Mouse (Mus musculus) left cerebral cortex, postnatal 25 days (tissue): ENCODE data around the gene Slc4a4. TPM values are rescaled to one million over a fixed set of nuclear protein-coding genes. Genes with fewer than 3 reads are reported as not detected.
A peak's percentile ranks its signal among the peaks of the same experiment; 100 is the strongest.

Experiments
- DNase-seq, 2 experiments: peaks; one replicate each; pipeline ENCODE4 v3.0.0; 2022; ENCODE audit warnings: low spot score in 2 of 2, mixed read lengths in 1 of 2
- intact Hi-C: fragments of 180-260 bp; cut with DNase I; formaldehyde crosslinking; loops from one replicate; pipeline ENCODE4 v1.15.1; 2025
- total RNA-seq, 2 experiments: library from RNA; stranded (reverse); gene quantifications; 2 replicates each; pipeline ENCODE4 v1.2.3; 2021

Gene Slc4a4
- total RNA-seq, 2 experiments from 2014 or later: 85.9 to 133 TPM

- peak in 1 of 2 experiments; percentile 67 for DNase-seq
- intact Hi-C loops: no loop called here
These were observed 63.7 kb downstream of the Slc4a4 start for GRCm38 (mm10) chr5:88950337-88950736.

GRCm38 (mm10) chr5:88952757-88953577 lies 66.3 kb downstream of the Slc4a4 start:
- no peak for DNase-seq
- intact Hi-C loops: no loop called here

- DNase-seq: no peak
- intact Hi-C loops: loop anchor here (2.0 to 5.0 kb wide), 2 partner anchors 25 to 185 kb away; no protein-coding TSS in a partner anchor
These were observed 71.1 kb downstream of the Slc4a4 start for GRCm38 (mm10) chr5:88957735-88958134.

DNA sequence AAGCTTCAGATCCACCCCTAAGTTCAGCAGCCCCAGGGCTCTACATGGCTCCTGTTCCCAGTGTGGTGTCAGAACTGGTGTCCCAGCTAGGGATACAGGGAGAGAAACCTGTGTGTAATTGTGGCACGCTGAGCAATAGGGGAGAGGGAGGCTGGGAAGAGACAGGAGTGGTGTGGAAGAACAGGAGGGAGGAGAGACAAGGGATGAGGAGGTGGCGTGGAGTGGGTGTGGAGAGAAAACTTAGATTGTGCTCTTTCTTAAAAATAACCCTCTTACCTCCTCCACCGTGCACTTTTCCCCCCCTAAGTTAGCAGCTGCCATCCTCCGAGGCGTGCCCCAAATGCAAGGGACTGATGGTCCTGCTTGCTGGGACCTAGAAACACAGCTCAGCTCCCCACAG lies 72.3 kb downstream of the Slc4a4 start:
- intact Hi-C loops: loop anchor here (2.0 to 5.0 kb wide), 2 partner anchors 26 to 183 kb away; no protein-coding TSS in a partner anchor
- peak in 1 of 2 experiments; percentile 88 for DNase-seq

GRCm38 (mm10) chr5:88959412-88959811 lies 72.8 kb downstream of the Slc4a4 start:
- DNase-seq: no peak
- intact Hi-C loops: loop anchor here (2.0 to 5.0 kb wide), 2 partner anchors 27 to 183 kb away; no protein-coding TSS in a partner anchor

GRCm38 (mm10) chr5:88960342-88961105 lies 73.9 kb downstream of the Slc4a4 start:
- intact Hi-C loops: no loop called here
- no peak for DNase-seq

- DNase-seq: no peak
- intact Hi-C loops: no loop called here
These were observed 74.7 kb downstream of the Slc4a4 start for GRCm38 (mm10) chr5:88961351-88961761.

DNA sequence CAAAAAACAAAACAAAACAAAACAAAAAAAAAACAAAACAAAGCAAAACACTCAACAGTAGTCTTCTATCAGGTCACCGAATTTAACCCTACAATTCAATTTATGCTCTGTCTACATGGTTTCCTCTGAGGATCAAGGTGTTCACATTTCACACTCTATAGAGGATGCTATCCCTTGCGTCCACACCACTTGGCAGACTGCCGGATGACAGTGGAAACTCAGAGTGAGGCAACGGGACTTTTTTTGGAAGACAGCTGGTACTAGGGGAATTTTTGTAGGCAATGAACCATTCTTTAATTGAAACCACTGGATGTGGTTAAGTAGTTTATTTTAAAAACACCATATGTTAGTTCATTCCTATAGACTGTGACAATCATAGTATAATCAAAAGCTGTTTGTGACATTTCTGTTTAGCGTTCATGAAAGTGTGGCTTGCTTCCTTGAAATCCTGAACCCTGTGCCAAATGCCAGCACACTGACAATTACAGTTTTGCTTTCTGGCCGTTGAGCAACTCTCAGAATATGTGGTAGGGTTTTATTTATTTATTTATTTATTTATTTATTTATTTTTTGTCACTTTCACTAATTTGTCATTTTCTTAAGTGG lies 78.2 kb downstream of the Slc4a4 start:
- intact Hi-C loops: no loop called here
- DNase-seq: peak in 1 of 2 experiments; percentile 38

GRCm38 (mm10) chr5:88966507-88966906 lies 79.9 kb downstream of the Slc4a4 start:
- intact Hi-C loops: no loop called here
- no peak for DNase-seq

- intact Hi-C loops: no loop called here
- no peak for DNase-seq
These were observed 82.5 kb downstream of the Slc4a4 start for GRCm38 (mm10) chr5:88968923-88969639.

DNA sequence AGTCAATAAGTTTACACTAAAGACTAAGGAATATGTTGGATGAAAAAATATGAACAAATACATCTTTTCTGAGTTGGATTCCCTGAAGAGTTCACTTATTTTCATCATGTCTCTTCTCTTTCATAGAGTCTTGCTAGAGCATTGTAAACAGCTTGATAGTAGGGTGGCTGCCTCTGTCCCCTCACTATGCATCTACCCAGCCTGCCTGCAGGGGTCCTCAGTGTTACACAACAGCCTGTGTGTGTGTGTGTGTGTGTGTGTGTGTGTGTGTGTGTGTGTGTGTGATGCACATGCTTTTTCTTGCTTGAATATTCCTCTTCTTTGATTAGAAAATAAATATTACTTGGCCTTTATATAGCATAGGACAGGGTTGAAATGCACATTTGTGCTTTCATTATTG lies 84.9 kb downstream of the Slc4a4 start:
- intact Hi-C loops: loop anchor here (5.0 kb wide), 1 partner anchor 39 kb away; no protein-coding TSS in a partner anchor
- DNase-seq: no peak

- intact Hi-C loops: loop anchor here (5.0 kb wide), 1 partner anchor 40 kb away; no protein-coding TSS in a partner anchor
- no peak for DNase-seq
These were observed 85.7 kb downstream of the Slc4a4 start for GRCm38 (mm10) chr5:88972277-88972676.

DNA sequence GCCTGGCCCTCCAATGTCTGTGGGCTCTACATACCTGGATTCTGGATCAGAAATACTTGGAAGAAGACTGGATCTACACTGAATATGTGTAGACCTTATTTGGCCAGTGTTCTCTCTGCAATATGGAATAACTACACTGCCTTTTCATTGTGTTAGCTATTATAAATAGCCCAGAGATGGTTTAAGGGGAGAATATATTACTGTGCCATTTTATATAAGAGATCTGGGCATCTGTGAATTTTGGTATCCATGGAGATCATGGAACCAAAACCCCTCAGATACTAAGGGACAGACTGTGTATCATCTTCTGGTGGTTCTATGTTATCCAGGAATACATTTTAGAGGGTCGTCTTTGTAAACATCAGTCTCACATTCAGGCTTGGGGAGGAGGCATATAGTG lies 86.5 kb downstream of the Slc4a4 start:
- peak in 1 of 2 experiments; percentile 36 for DNase-seq

DNA sequence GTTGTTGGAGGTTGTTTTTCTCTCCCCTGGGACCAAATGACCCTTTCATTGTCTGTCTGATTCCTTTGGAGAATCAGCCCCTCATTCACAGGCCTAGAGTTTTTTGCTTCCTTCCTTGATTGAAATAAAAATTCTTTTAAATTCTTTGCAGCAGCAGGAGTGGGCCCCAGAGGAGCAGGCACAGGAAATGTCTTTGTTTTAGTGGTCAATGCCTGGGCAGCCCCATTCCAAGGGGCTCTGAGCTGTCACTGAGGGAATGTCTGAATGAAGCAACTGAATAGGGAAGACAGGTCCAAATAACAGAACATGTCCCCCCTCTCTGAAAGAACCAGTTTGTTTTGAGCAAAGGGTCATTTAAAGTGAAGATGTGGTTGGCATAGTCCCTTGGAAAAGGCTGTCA lies 89.1 kb downstream of the Slc4a4 start:
- DNase-seq: peak in 1 of 2 experiments; percentile 43
- intact Hi-C loops: no loop called here

More for the DNA sequence above, 86.5 kb downstream of the Slc4a4 start:
- intact Hi-C loops: loop anchor here (5.0 kb wide), 1 partner anchor 41 kb away; no protein-coding TSS in a partner anchor

DNA sequence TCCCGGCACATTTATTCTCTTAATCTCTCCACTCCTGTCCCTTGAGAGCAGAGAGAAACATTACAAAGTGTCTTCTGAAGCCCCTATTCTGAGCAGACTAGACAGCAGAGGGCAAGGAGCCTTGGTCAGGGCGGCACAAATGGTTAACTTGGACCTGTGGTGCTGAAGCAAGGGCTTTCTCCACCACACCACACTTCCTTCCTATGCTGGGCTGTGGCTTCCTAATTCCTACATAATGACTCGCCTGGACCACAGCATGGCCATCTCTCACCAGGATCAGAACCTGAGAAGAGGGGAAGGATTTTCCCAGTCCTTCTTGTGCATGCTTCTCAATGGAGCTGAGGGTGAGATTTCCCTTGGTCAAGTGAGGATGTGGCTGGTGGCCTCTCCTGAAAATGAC lies 89.8 kb downstream of the Slc4a4 start:
- intact Hi-C loops: no loop called here
- no peak for DNase-seq

DNA sequence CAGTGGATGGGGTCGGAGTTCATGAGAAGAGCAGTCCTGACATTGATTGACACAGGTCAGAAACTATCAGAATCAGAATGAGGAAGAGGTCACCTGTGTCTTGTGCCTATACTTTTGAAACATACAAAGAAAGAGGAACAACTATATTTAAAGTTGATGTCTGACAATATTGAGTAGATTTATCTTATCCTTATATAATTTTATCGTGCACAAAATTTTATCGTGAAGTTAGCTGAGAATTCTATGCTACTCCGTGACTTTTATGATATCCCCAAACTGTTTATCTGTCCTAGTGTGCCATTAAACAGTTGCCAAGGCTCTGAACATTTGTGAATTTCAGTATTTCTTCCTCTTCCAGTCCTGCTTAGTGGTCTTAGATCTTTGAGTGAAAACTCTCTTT lies 94.1 kb downstream of the Slc4a4 start:
- intact Hi-C loops: no loop called here
- no peak for DNase-seq

- intact Hi-C loops: no loop called here
- DNase-seq: peak in 1 of 2 experiments; percentile 56
These were observed 94.8 kb downstream of the Slc4a4 start for GRCm38 (mm10) chr5:88981243-88982014.

- no peak for DNase-seq
- intact Hi-C loops: no loop called here
These were observed 95.6 kb downstream of the Slc4a4 start for GRCm38 (mm10) chr5:88982040-88982736.
